Mouse (Mus musculus) right cerebral cortex, postnatal 4 days (tissue): ENCODE results near the gene Ubl3.

Experiments used
- DNase-seq: peaks from one replicate; pipeline ENCODE4 v3.0.0-alpha.2; 2022

The Ubl3 gene

DNA sequence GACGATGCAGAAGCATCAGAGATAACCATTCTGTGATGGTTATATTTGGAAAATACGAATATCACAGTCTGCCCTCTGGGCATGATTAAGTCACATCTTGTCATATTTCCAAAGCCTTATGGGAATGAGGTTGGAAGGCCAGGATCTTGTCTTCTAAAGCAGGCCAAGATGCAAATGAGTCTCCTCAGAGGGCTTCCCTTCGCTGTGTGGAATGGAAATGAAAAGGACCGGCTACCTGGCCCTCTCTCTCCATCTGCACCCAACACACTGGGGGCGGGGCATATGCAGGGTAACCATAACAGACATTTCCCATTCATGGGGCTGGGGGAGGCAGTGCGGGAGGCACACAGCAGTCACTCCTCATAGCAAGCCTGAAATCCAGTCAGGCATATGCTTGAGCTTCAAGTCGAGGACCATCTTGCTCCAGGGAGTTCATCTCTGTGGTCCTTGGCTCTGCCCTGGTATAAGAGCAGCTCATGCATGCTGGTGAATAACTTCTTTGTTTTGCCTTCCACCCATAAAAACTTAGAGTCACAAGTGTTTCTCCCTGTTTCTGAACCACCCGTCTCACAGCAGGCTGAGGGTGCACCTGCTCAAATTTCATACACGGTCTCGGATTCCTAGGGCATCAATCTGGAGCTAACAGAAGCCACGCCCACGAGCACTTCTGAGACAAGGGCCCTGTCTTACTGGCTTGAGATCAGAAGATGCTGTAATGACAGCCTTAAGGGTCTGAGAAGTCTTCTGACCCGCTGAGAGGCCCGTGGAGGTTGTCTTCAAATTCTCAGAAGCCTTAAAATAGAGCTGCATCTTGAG lies 83.8 kb downstream of the Ubl3 start:
- DNase-seq, result no peak

DNA sequence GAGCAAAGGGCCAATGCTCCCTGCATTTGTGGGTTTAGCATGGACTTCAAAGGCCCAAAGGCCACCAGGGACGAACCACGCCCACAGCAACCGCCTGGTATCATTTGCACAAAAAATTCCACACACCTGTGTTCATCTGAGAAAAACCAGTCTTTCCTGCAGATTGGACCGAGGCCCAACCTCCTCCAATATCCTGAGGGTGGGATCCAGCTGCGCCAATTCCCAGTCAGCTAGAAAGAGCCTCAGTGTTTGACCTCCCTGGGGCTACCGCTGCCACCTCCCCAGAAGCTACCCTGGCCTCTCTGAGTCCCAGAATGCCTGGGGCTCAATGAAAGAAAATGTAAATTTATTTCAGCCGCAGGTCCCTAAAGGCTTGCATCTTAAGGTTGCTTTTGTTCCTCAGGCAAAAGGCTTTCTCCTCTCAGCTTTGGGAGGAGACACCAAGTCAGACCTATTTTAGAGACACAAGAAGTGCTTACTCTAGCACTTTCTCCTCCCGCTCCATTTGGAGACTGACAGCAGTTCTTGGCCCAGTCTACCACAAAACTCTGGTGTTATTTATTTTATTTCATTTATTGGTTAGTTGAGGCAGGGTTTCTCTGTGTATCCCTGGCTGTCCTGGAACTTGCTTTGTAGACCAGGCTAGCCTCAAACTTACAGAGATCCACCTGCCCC lies 85.5 kb downstream of the Ubl3 start:
- no peak for DNase-seq

DNA sequence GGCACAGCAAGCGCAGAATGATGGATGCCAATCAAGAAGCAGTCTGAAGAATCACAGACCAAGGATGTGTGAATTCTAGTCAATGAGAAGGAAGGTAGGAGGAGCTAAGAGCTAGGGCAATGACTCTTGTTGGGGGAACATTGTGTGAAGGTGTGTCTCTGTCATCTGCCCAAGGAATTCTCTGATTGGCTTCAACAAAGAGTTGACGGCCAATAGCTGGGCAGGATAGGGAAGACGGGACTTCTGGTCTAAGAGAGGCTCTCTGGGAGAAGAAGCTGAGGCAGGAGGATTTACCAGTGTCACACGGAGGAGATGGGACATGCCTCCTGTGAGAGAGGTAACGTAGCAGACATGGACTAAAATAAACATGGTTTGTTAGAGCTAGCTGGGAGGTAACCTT lies 86.5 kb downstream of the Ubl3 start:
- DNase-seq, result no peak

DNA sequence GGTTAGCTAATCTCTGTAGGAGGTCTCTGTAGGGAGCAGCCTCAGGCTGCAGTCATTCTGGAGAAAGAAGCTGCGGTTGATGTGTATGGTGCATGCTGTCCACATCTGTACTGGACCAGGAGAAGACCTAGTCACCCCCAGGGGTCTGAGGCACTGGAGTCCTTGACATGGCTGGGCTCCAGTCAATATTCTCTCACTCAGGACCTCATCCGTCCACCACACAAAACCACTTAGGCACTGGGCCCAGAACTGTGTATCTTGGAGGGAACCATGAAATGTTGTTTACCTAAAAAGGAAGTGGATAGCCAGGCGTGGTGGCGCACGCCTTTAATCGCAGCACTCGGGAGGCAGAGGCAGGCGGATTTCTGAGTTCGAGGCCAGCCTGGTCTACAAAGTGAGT lies 87.5 kb downstream of the Ubl3 start:
- no peak for DNase-seq

DNA sequence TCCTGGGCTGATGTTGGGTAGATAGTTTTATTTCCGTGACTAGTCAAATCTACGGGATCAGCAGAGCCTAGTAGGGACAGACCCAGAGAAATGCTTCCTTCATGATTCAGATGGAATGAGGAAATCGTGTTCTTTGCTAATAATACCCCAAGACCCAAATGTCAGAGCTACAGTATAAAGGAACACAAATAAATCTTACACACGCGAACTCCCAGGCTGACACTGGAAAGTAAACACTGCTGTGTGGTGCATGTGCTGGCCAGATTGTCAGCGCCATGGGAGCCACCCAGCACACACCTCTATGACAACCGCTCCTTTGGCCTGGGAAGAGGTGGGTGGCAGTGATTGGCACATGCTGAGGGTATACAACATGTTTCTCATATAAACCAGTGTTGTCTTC lies 88.1 kb downstream of the Ubl3 start:
- no peak for DNase-seq

DNA sequence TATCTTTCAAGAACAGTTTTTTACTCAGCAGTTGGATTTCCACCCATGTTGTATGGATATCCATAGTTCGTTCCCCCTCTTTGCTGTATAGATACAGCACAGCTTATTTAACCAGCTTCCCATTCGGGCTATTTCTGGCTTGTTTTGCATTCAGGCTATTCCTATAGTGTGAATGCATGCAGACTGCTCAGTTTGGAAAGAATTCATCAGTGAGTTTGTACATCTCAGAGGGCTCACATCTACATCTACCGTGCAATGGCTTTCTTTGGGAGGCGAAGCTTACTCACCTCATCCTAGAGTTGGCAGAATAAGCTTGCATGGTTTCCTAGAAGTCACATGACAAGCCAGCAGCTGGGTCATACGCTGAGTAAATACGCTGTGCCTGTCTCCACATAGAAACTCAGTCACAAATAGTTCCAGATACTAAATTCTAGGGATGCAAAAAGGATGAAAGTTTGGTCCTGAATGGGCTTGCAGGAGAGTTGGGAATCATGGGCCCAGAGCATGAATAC lies 88.8 kb downstream of the Ubl3 start:
- DNase-seq, result no peak
